Mouse (Mus musculus) left cerebral cortex, postnatal 4 days (tissue): ENCODE results near the gene Tubg1. TPM values are rescaled to one million over a fixed set of nuclear protein-coding genes. Genes with fewer than 3 reads are reported as not detected.
A peak's percentile ranks its signal among the peaks of the same experiment; 100 is the strongest.

Experiments used
- DNase-seq: peaks from one replicate; pipeline ENCODE4 v3.0.0-alpha.2; 2022
- intact Hi-C: fragments of 180-260 bp; cut with DNase I; formaldehyde crosslinking; loops from one replicate; pipeline ENCODE4 v1.15.1; 2025
- total RNA-seq, 2 experiments: library from RNA; stranded (reverse); gene quantifications; 2 replicates each; pipeline ENCODE4 v1.2.3; 2021

Tubg1 gene
- total RNA-seq, 2 experiments from 2014 or later: 42.9 TPM

DNA sequence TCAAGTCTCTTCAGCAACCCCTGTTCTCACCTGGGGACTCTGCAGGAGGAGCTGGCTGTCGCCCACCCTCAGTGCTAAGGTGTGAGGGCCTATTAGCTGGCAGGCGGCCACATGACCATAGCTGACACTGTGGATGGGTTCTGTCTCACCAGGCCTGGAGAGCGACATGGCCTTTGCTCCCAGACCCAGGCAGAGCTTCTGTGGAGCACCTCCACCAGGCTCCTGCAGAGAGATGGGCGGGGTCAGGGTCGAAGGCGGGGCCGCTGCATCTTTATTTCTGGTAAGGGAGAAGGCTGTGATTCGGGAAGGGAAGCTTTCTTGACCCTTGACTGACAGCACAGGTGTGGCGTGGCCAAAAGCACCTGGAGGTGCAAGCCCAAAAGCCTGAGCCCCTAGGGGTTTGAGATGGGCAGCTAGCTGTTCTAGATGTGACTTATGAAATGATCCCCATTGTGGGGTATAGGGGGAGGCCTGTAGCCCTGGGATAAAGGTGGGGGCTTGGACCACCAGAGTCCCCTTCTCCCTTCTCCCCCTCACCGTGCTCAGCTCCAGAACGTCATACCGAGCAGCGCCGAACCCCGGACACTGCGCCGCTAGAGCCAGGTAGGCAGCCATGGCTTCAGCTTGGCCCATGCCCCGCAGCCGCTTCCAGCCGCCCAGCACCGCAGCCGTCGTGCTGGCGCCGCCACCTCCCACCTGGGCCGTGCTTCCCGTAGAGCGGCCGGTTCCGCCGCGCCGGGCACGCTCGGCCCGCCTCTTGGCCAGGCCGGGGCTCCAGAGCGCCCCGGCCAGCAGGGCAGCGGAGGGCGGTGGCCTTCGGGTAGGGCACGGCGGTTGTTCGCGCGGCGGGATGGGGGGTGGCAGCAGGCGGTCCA, 44.0 kb downstream of the Tubg1 start:
- intact Hi-C loops: no loop called here
- no peak for DNase-seq

DNA sequence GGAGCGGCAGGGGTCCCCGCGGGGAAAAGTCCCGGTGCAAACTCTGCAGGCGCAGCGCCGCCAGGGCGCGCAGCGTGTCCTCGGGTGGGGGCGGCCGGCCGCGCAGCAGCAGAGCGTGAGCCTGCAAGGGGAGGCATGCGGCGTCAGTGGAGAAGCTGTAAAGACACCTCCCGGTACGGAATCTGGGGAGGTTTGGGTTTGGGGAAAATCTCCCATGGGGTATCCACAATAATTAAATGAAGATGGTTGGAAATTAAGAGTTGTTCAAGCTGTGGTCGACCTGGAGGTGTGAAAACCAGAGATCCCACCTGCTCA, 44.6 kb downstream of the Tubg1 start:
- no peak for DNase-seq
- intact Hi-C loops: no loop called here

DNA sequence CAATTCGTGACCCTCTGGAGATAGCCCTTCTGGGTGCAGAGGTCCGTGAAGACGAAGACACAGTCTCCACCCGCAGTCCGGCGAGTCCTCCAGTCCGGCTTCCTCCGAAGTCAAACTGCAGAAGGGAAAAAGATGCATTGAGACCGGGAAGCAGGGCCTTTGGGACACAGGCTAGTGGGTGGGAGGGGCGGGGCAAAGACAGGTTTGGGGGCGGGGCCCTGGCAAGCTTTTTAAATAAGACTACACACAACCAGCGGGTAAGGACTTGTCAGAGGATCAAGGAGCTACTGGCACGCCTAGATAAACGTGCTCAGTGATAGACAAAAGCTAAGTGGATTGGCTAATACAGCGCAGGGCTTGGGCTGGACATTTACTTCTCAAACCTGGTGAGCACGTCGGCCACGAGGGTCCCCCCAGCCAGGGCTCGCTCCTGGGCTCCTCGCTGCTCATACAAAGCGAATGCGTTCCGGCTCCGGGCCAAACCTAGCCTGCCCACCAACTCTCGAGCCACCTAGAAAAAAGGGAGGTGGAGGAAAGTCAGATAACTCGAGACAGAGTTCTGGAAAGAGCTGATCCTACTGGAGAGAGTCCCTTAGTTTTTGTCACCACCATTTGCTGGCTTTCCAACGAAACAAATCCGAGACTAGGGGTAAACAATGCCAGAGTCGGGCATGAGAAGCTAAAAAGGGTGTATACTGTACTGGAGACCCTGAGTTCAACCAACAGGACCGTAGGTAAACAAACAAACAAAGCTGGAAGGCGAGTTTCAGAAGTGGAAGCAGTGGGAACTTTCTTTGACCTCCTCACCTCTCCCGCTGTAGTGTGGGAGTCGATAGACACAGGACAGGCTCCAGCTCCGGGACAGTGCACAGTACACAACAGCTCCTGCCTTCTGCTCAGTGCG, 45.2 kb downstream of the Tubg1 start:
- no peak for DNase-seq
- intact Hi-C loops: no loop called here

DNA sequence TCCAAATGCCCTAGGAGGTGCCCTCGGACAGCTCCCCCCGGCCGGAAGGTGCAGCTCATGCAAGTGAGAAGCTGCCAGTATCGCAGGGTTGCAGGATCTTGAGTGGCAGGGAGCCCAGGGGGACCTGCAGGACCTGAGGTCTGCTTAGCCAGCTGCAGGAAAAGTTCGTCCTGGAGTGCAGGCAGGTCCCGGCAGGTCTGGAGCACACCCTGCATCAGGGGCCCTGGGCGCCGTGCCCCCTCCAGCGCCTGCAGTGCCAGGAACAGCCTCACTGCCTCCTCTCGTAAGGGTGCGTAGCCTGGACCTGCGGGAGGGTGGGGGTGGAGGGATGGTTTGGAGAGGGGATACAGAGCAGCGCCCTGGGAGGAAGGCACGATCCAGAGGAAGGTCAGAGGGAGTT, 46.6 kb downstream of the Tubg1 start:
- intact Hi-C loops: no loop called here
- DNase-seq: no peak

DNA sequence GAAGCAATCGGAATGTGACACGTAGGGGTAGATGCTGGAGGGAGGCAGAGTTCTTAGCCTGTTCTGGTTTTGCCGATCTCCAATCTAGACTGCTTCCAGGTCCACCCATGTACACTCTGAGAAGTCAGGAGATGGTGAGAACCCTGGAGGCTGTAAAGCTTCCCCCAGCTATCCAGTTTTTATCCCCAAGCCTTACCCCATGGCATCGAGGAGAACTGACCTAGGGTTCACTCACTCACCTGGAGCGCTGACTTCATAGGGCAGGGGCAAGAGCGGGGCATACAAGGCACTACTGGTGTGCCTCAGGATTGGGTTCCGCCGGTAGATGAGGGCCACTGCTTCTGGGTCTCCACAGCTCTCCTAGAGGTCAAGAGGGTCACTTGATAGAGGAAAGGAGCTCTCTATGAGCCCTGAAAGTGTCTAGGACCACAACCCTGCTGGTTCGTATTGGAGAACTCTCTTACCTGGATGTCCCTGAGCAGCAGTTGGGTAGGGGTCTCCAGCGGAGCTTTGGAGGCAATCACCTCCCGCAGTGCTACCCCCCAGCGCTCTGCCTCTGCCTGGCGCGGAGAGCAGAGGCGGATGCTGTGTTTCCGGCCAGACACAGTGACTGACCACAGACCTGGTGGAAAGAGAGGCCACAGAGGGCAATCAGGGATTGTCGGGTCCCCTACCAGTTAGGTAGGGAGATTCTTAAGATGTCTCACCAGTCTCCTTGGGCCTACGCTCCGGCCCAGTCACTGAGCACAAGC, 47.6 kb downstream of the Tubg1 start:
- intact Hi-C loops: no loop called here
- DNase-seq: no peak

DNA sequence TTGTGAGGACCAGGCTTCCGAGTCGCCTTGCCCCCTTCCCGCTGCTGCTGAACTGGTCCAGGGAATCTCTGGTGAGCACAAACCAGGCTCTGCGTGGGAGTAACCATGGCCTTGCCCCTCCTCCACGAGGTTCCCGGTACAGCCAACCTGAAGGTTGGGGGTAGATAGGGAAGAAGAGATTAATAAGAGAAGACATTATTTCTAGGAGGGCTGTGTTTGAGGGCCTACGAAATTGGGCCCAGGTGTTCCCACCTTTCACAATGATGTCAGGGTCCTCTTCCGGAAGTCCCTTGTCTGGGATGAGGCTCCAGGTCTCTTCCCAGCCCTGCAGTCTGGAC, 48.2 kb downstream of the Tubg1 start:
- DNase-seq: no peak
- intact Hi-C loops: no loop called here

DNA sequence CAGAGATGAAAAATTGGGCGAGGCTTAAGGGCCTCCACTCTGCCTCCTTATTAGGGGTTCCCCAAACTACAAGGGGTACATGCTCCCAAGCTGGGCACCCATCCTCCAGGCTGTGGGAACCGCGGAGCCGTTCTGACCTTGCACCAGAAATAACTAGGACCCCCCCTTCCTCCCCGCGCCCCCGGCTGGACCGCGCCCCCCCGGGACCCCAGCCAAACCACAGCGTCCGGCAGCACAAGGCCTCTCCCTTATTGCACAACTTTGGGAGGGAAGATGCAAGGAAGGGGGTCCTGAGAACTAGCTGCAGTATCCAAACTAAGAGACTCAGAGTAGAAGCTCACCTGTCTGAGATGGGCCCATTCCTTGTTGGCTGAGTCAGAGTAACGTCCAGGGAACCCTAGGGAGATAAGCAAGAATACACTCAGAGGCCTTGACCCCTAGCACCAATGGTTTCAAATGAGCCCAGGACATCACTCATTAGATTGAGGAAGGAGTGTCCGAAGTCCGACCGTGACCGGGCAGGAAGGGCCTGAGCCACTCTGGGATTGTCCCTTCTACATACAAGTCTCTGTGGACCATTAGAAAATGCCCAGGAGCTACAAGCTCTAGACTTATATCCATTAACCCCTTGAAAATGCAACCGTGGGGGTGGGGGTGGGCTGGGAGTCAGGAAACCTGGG, 48.7 kb downstream of the Tubg1 start:
- DNase-seq: no peak
- intact Hi-C loops: no loop called here

DNA sequence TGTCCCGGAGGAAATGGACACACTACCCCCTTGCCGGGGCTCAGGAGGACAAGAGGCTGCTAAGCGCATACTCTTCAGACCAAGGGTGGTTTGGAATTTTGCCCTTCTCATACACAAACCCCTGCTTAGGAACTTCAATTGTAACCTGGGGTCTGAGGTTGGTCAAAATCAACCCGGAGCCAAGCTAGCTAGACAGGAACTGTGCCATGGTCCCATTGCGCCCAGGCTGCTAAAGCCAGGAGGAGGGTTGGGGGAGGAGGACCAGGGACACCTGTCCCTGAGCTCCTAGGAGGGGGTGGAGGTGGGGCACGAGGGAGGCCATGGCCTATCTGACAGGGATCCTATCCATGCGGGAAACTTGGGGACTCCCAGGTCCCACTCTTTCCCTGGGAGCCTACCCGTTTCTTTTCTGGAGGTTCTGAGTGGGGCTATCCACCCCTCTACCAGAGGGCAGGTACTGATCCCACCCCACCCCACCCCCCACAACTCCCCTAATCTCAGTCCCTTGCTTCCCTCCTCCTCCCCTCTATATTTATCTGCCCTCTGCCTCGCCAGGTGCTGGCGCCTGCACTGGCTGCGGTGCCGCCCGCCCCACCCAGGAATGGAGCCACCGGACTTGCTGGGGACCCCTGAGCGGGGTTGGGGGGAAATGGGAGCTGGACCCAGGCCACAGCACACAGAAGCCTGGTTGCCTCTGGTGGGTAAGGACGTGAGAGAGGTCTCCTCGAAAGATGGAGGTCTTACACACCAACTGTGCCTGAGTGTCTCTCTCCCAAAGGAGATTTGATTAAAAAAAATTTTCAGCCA, 49.8 kb downstream of the Tubg1 start:
- intact Hi-C loops: no loop called here
- DNase-seq: no peak

DNA sequence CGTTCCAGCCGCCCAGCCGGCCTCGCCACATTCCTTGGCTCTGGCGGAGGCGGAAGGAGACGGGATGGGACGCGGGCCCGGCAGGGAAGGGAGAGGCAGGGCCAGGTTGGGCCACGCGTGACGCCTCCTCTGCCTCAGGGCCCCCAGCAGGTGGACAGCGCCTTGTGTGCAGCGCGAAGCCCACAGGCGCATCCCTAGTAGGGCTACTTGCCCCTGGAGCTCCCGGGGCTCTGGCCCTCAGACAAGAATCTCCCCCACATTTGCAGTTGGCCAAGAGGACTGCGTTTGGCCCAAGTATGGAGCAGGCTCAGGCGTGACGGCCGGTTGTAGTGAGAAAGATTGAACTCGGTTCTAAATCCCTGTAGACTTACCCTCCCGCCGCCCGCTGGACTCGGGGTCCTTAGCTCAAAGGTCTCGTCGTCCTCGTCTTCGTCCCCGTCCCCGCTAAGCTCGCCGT, 50.6 kb downstream of the Tubg1 start, which contains the start of gene Cntnap1:
Gene Cntnap1 (plus strand): TSS at position 170 of the 457 bp plus-strand sequence.
- intact Hi-C loops: no loop called here
- peak; percentile 49 for DNase-seq

DNA sequence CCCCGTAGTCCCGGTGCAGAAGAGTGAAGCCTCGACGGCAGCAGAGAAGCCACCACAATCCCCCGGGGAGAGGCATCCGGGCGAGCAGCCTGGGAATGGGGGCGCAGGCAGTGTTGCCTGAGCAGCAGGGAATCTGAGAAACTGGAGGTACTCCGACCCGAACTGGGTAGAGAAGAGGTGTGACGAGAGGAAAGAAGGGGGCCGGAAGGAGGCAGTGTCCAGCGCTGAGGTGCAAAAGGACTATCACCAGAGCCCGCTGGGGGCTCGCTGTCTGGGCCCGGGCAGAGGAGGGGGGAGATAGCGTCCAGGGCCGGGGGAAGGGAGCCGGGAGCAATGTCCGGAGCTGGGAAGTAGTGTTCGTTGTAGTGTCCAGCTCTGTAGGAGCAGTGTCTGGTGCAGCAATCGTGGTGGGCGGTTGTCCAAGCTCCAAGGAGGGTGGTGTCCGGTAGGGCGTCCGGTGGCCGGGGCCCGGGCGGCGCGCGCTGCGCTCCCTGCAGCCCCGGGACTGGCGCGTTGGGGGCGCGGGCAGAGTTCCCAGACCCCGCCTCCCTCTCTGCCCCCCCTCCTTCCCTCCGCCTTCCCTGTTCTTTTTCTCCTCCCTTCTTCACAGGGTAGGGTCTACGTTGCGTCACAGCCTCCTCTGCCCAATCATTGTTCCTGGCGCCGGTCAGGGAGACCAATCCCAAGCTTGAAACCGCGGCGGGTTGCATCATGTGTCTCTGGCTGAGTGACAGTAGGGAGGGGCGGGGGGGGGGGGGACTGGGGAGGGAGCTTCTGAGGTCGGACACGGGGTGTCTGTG, 51.3 kb downstream of the Tubg1 start, which contains the start of gene Plekhh3:
Gene Plekhh3 (minus strand): TSS at position 541 of the 800 bp plus-strand sequence.
- intact Hi-C loops: no loop called here
- DNase-seq: peak; percentile 97

DNA sequence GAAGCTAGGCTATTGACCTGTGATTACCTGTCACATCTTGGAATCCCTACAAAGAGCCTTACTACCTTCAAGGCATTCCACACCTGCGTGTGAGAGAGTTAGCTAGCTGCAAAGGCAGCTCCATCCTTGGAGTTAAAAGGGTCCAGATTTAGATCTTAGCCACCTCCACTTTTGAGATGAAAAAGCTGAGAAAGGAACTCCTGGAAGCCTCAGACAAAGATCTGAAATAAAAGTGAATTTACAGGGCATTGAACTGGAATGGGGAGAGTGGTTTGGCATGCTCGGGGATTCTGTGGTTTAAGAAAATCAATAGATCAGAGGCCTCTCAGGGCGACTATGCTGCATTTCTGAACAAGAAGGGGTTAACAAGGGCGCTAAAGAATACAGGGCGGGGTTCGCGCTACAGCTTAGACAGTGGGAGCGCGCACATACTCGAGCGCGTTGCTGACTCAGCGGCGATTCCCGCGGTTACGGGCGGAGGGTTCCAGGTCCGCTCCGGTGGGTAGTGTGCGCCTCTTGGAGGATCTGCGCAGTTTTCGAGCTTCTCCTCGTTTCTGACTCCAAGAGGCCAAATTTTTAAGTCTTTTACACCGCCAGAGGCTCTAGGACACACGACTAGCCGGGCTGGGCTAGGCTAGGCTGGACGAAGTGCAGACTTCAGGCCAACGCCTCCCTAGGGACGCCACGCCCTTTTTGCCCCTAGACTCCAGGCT, 52.1 kb downstream of the Tubg1 start:
- DNase-seq: peak; percentile 78
- intact Hi-C loops: no loop called here

DNA sequence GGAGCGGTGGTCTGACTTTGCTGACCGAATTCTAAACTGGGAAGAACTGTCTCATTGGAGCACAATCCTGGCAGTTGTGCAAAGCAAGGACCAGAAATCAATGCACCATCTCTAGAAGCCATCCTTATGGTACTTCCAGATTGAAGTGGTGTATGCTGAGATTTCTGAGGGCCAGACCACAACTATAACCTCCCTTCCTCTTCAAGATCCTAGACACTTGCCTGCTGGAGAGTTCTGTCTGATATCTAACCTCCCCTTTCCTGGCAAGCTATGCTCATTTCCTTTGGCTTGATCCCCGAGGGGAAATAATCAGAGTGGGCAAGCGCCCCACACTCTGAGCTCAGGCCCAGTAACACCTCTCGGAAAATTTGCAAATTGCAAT, 52.7 kb downstream of the Tubg1 start:
- no peak for DNase-seq
- intact Hi-C loops: no loop called here

DNA sequence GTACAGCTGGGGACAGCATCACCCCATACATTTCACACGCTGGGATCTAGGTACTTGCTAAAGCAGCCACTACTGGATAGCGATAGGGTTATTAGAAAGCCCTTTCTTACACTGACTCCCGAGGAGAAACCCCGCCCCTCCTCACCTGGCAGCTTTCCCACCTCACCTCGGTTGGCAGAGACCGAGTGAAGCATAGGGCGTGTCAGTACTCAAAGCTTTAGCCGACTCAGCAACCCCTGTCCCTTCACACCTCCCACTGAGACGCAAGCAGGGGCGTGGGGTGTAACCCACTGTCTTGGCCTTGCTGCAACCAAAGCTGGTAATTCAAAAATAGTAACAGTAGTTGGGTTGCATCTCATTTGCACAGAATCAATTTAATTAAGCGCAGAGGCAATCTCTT, 53.4 kb downstream of the Tubg1 start:
- DNase-seq: no peak
- intact Hi-C loops: no loop called here

DNA sequence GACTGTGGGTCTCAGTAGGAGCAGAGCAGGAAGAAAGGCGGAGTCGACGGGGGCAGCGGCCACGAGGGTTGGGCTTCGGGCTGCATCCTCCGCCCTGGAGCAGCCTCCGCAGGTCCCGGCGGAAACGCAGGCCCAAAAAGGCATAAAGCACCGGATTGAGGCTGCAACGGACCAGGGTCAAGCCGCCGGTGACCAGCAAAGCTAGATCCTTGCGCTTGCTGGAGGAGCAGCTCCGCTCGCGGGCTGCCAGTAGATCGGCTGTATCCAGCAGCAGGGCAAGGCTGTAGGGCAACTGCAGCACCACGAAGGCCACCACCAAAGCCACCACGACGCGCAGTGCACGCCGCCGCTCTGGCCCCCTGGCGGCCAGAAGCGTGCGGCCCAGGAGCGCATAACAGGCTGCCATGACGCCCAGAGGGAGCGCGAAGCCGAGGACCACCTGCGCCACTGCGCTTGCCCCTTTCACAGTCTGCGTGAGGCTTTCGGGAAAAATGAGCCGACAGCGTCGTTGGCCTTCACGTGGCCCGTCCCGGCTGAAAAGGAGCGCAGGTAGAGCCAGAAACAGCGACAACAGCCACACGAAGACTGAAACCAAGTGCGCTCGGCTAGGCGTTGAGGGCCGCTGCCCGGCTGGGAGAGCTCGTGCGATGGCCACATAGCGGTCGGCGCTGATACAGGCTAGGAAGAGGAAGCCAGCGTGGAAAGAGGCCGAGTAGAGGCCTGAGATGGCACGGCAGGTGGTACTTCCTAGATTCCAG, 54.1 kb downstream of the Tubg1 start:
- intact Hi-C loops: no loop called here
- peak; percentile 78 for DNase-seq

DNA sequence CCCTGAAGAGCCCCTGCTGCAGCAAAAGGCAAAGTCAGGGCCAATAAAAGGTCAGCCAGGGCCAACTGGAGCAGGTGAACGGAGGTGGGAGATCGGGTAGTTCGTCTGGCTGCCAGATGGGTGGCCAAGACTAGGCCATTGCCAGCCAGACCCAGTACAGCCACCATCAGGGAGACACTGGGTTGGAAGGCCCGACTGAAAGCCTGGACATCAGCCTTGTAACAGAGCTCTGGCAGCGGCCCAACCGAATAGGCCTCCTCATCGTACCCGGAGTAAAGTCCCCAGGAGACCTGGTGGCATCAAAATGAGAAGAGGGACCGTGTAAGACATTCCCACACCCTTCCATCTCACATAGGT, 54.6 kb downstream of the Tubg1 start:
- intact Hi-C loops: no loop called here
- DNase-seq: peak; percentile 72

DNA sequence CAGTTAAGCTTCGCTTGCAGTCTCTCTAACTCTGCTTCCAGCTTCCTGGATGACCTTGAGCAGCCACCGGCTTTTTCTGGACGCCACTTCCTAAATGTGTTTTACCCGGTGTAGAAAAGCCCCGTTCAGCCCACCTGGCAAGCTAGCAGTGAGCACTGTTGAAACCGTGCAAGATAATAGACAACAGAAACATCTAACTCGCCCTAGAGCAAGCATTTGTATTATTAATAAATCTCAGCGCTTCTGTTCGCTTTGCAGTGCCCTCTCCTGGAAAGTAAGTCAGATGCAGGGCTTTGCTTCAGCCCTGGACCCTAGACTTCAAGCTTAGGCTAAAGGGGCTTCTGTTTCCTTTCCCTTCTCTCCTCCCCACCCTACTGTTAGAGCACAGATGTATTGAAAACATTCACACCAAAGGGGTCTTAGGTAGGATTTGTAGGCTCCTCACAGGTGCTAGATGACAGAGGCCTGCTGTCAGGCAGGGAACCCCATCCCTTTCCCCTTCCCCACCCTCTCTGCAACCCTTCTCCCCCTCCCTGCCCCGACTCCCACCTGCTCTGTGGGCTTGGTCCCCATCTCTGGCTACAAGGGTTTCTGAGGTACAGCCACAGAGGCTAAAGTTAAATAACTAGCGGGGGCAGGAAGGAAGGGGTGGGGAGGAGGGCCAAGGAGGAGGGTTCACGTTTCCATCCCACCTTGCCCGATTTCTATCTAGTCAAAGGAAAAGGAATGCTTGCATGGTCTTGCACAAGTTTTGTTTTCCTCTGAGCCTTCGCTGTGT, 55.3 kb downstream of the Tubg1 start, which contains the start of gene Ccr10:
Gene Ccr10 (minus strand): TSS at position 593 of the 778 bp plus-strand sequence.
- intact Hi-C loops: loop anchor here (5.0 kb wide), 1 partner anchor 78 kb away; the partner anchor contains the start of gene Psmc3ip
- no peak for DNase-seq
